Comparison of ENCODE assay signal across 11 mouse cellular contexts in the genomic region with DNA sequence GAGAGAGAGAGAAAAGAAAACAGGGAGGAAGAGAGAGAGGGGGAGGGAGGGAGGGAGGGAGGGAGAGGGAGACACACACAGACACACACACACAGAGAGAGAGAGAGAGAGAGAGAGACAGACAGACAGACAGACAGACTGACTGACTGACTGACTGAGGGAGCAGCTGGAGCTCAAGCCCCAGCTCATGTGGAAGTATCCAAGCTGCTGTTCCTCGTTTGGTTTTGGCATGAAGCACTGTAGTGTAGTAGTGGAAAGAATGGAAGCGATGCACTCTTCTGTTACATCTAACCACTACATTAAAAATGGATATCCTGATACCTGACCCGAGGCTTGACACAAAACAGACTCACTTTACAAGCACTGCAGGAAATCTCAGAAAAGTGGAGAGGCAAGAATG. TPM values are rescaled to one million over a fixed set of nuclear protein-coding genes. Genes with fewer than 3 reads are reported as not detected.
DNase-seq lines count a peak whose midpoint lies in the region; ATAC-seq and TF ChIP-seq lines count a peak whose summit lies in the region.
"Had no signal": no experiment of that assay in that cellular context is flagged by ENCODE, and none has a peak within 500 bp of the region (broad histone marks: within the 10 kb centered on the region; RNA-seq: fewer than 3 reads in every experiment).

No protein-coding gene starts in this region.

- no peak overlapping the region for H3K27ac ChIP-seq in embryonic facial prominence, embryonic 11.5 days (replicated peaks; ENCODE audit: low read depth, low read length)
- H3K27ac ChIP-seq in embryonic facial prominence, embryonic 10.5 days (replicated peaks), result no peak overlapping the region; the same call in 1 of the 2 replicates
- peak overlapping the region; percentile 36; the same call in 1 of the 2 replicates for H3K27ac ChIP-seq in lung, embryonic 14.5 days (ENCODE audit: low read depth)
- H3K27ac ChIP-seq in stomach, embryonic 16.5 days (ENCODE audit: low read length), result peak overlapping the region; percentile 72

- no peak for ATAC-seq in embryonic facial prominence, embryonic 11.5 days (replicated peaks; ENCODE audit: insufficient number of reproducible peaks, low FRiP score, low TSS enrichment, low read depth)
- no peak for ATAC-seq in lung, embryonic 14.5 days (ENCODE audit: insufficient read depth)
- peak; percentile 88 for ATAC-seq in stomach, embryonic 16.5 days (ENCODE audit: insufficient read depth, low FRiP score)
- ATAC-seq: Patski had no signal

- intact Hi-C loops in heart, postnatal 36 days (cut with DNase I), result no loop called here

- H3K4me2 ChIP-seq in embryonic facial prominence, embryonic 11.5 days (ENCODE audit: low read depth, low read length), result no peak overlapping the region
- no peak overlapping the region for H3K4me2 ChIP-seq in lung, embryonic 14.5 days
- H3K4me2 ChIP-seq in stomach, embryonic 16.5 days (ENCODE audit: low read depth, low read length), result peak overlapping the region; percentile 35

- DNase-seq in embryonic facial prominence, embryonic 11.5 days (ENCODE audit: low spot score), result peak; percentile 40
- DNase-seq in embryonic facial prominence, embryonic 10.5 days (ENCODE audit: low spot score), result no peak
- DNase-seq in lung, embryonic 14.5 days, result no peak
- no peak for DNase-seq in lung, postnatal 14 days
- peak; percentile 9 to 41 for DNase-seq in heart, postnatal 36 days
- no peak for DNase-seq in right cerebral cortex, postnatal 4 days
- no peak for DNase-seq in layer of hippocampus, postnatal 10 days (ENCODE audit: low spot score in 2 of 2)
- DNase-seq: midbrain, embryonic 14.5 days had no signal

- no peaks in the 10 kb centered on the region for H3K27me3 ChIP-seq in embryonic facial prominence, embryonic 11.5 days (ENCODE audit: control insufficient read depth, insufficient read depth, low read length)
- H3K27me3 ChIP-seq in embryonic facial prominence, embryonic 10.5 days (replicated peaks; ENCODE audit: low read depth, poor library complexity, severe bottlenecking), result no peaks in the 10 kb centered on the region
- H3K27me3 ChIP-seq in lung, embryonic 14.5 days (ENCODE audit: insufficient read depth, low read length), result no peaks in the 10 kb centered on the region
- H3K27me3 ChIP-seq in stomach, embryonic 16.5 days (ENCODE audit: control insufficient read depth, insufficient read depth, low read length), result no peaks in the 10 kb centered on the region
- H3K27me3 ChIP-seq: Patski had no signal

- no peak overlapping the region for H3K9ac ChIP-seq in embryonic facial prominence, embryonic 11.5 days (replicated peaks; ENCODE audit: low read length)
- no peak overlapping the region for H3K9ac ChIP-seq in lung, embryonic 14.5 days
- no peak overlapping the region for H3K9ac ChIP-seq in stomach, embryonic 16.5 days (ENCODE audit: low read length)

- H3K36me3 ChIP-seq in embryonic facial prominence, embryonic 11.5 days (replicated peaks; ENCODE audit: control insufficient read depth, insufficient read depth, low read depth, low read length), result no peaks in the 10 kb centered on the region
- H3K36me3 ChIP-seq in embryonic facial prominence, embryonic 10.5 days (replicated peaks), result no peaks in the 10 kb centered on the region
- H3K36me3 ChIP-seq in lung, embryonic 14.5 days (ENCODE audit: insufficient read depth), result no peaks in the 10 kb centered on the region
- no peaks in the 10 kb centered on the region for H3K36me3 ChIP-seq in stomach, embryonic 16.5 days (ENCODE audit: control insufficient read depth, insufficient read depth, low read length)

- no peak for TF ChIP-seq CTCF in lung, embryonic 14.5 days (IDR thresholded peaks at IDR 0.05; ENCODE audit: low read depth)

- H3K4me3 ChIP-seq in embryonic facial prominence, embryonic 11.5 days (ENCODE audit: low read depth, low read length), result no peak overlapping the region
- H3K4me3 ChIP-seq in embryonic facial prominence, embryonic 10.5 days, result no peak overlapping the region
- H3K4me3 ChIP-seq in lung, embryonic 14.5 days (ENCODE audit: low read depth, low read length), result no peak overlapping the region
- peak overlapping the region; percentile 25 for H3K4me3 ChIP-seq in stomach, embryonic 16.5 days (replicated peaks; ENCODE audit: low read length)

- H3K9me3 ChIP-seq in embryonic facial prominence, embryonic 11.5 days (replicated peaks; ENCODE audit: control insufficient read depth, low read length), result no peaks in the 10 kb centered on the region
- H3K9me3 ChIP-seq in embryonic facial prominence, embryonic 10.5 days, result no peaks in the 10 kb centered on the region
- no peaks in the 10 kb centered on the region for H3K9me3 ChIP-seq in lung, embryonic 14.5 days (ENCODE audit: low read depth, low read length)
- no peaks in the 10 kb centered on the region for H3K9me3 ChIP-seq in stomach, embryonic 16.5 days (replicated peaks; ENCODE audit: control insufficient read depth, low read length)

- 49% methylated on average over 3 of the region's 3 CpGs for WGBS in embryonic facial prominence, embryonic 11.5 days
- 71% methylated on average over 3 of the region's 3 CpGs for WGBS in embryonic facial prominence, embryonic 10.5 days
- 56% methylated on average over 3 of the region's 3 CpGs for WGBS in lung, embryonic 14.5 days
- WGBS in stomach, embryonic 16.5 days, result 25% methylated on average over 3 of the region's 3 CpGs

- H3K4me1 ChIP-seq in embryonic facial prominence, embryonic 11.5 days (ENCODE audit: control insufficient read depth, insufficient read depth, low read length), result no peaks in the 10 kb centered on the region
- peaks cover 5% of the 10 kb centered on the region; the same call in 1 of the 2 replicates for H3K4me1 ChIP-seq in embryonic facial prominence, embryonic 10.5 days
- H3K4me1 ChIP-seq in lung, embryonic 14.5 days (ENCODE audit: insufficient read depth), result no peaks in the 10 kb centered on the region
- H3K4me1 ChIP-seq in stomach, embryonic 16.5 days (ENCODE audit: control insufficient read depth, insufficient read depth, low read length), result peaks cover 5% of the 10 kb centered on the region; the same call in 1 of the 2 replicates

RNA-seq across cellular contexts. Expression of a gene that starts 1.4 kb away (rescaled TPM):
- 0.46 and 0.82 TPM in 2 replicates for polyA plus RNA-seq in embryonic facial prominence, embryonic 11.5 days (2014; fragmentation: Nextera tagmentation; extraction: Ambion mirVana)
- polyA plus RNA-seq in embryonic facial prominence, embryonic 10.5 days (2016; fragmentation: Nextera tagmentation; extraction: Ambion mirVana), result 0.12 and 0.35 TPM in 2 replicates
- polyA plus RNA-seq in lung, embryonic 14.5 days (2014; fragmentation: Nextera tagmentation; extraction: Ambion mirVana), result 12.8 and 15.0 TPM in 2 replicates
- total RNA-seq in heart, postnatal 36 days (2021), result 10 to 100 TPM; 21.3 to 29.7 TPM
- polyA plus RNA-seq in stomach, embryonic 16.5 days (2015; fragmentation: Nextera tagmentation; extraction: Ambion mirVana), result 119 and 131 TPM in 2 replicates
- 1 to 10 TPM; 1.2 to 1.8 TPM for total RNA-seq in layer of hippocampus, postnatal 10 days (2021)
- polyA plus RNA-seq: liver, adult 2 months; Patski had no signal

RNA-seq across cellular contexts. Expression of a gene that starts 36.6 kb away (rescaled TPM):
- polyA plus RNA-seq in embryonic facial prominence, embryonic 11.5 days (2014; fragmentation: Nextera tagmentation; extraction: Ambion mirVana), result 0.73 and 0.86 TPM in 2 replicates
- polyA plus RNA-seq in embryonic facial prominence, embryonic 10.5 days (2016; fragmentation: Nextera tagmentation; extraction: Ambion mirVana), result 1.2 TPM in 2 replicates
- polyA plus RNA-seq in lung, embryonic 14.5 days (2014; fragmentation: Nextera tagmentation; extraction: Ambion mirVana), result 1.0 and 1.5 TPM in 2 replicates
- total RNA-seq in heart, postnatal 36 days (2021), result 1 to 10 TPM; 1.6 to 1.8 TPM
- 0.85 and 1.1 TPM in 2 replicates for polyA plus RNA-seq in stomach, embryonic 16.5 days (2015; fragmentation: Nextera tagmentation; extraction: Ambion mirVana)
- total RNA-seq in layer of hippocampus, postnatal 10 days (2021), result under 1 TPM; 0.66 to 0.85 TPM
- polyA plus RNA-seq: liver, adult 2 months had no signal

RNA-seq across cellular contexts. Expression of a gene that starts 41.0 kb away (rescaled TPM):
- 0.13 and 0.39 TPM in 2 replicates for polyA plus RNA-seq in embryonic facial prominence, embryonic 11.5 days (2014; fragmentation: Nextera tagmentation; extraction: Ambion mirVana)
- polyA plus RNA-seq in embryonic facial prominence, embryonic 10.5 days (2016; fragmentation: Nextera tagmentation; extraction: Ambion mirVana), result 0.40 and 0.47 TPM in 2 replicates
- 0.66 and 0.74 TPM in 2 replicates for polyA plus RNA-seq in lung, embryonic 14.5 days (2014; fragmentation: Nextera tagmentation; extraction: Ambion mirVana)
- 10 to 100 TPM; 14.2 to 14.5 TPM for total RNA-seq in heart, postnatal 36 days (2021)
- 1.4 and 1.5 TPM in 2 replicates for polyA plus RNA-seq in stomach, embryonic 16.5 days (2015; fragmentation: Nextera tagmentation; extraction: Ambion mirVana)
- 1 to 10 TPM; 3.0 to 3.4 TPM for total RNA-seq in layer of hippocampus, postnatal 10 days (2021)

RNA-seq across cellular contexts. Expression of a gene that starts 52.5 kb away (rescaled TPM):
- polyA plus RNA-seq in embryonic facial prominence, embryonic 11.5 days (2014; fragmentation: Nextera tagmentation; extraction: Ambion mirVana), result 0.60 and 0.70 TPM in 2 replicates
- 1.4 and 1.9 TPM in 2 replicates for polyA plus RNA-seq in embryonic facial prominence, embryonic 10.5 days (2016; fragmentation: Nextera tagmentation; extraction: Ambion mirVana)
- polyA plus RNA-seq in lung, embryonic 14.5 days (2014; fragmentation: Nextera tagmentation; extraction: Ambion mirVana), result 1.3 and 1.4 TPM in 2 replicates
- total RNA-seq in heart, postnatal 36 days (2021), result 1 to 10 TPM; 1.1 to 1.5 TPM
- 0.74 and 1.2 TPM in 2 replicates for polyA plus RNA-seq in stomach, embryonic 16.5 days (2015; fragmentation: Nextera tagmentation; extraction: Ambion mirVana)
- total RNA-seq in layer of hippocampus, postnatal 10 days (2021), result 1 to 10 TPM; 1.5 to 1.8 TPM

Comparison
In these comparisons a context has a peak if more than half of its experiments do, and no peak if none do; other contexts are left out.
1. DNase-seq: peak in embryonic facial prominence, embryonic 11.5 days (single experiment) and heart, postnatal 36 days (2 of 2); none in embryonic facial prominence, embryonic 10.5 days (single experiment), lung, embryonic 14.5 days (single experiment), lung, postnatal 14 days (single experiment), right cerebral cortex, postnatal 4 days (single experiment) and layer of hippocampus, postnatal 10 days (0 of 2).
2. H3K27ac ChIP-seq: peak in lung, embryonic 14.5 days (single experiment) and stomach, embryonic 16.5 days (single experiment); none in embryonic facial prominence, embryonic 11.5 days (single experiment) and embryonic facial prominence, embryonic 10.5 days (single experiment).